Mouse (Mus musculus) hindbrain, embryonic 14.5 days (tissue): ENCODE measurements around the gene H2-K1. TPM values are rescaled to one million over a fixed set of nuclear protein-coding genes. Genes with fewer than 3 reads are reported as not detected.
A peak's percentile ranks its signal among the peaks of the same experiment; 100 is the strongest.

Experiments used
- ATAC-seq: fragments of 200-750 bp; cut with Nextera tagmentation; 2 replicates; pipeline ENCODE4 v1.8.0; 2017; ENCODE audit warnings: moderate number of reproducible peaks, mild to moderate bottlenecking, moderate TSS enrichment, moderate library complexity; ENCODE audit not compliant: low FRiP score
- DNase-seq: peaks from one replicate; pipeline ENCODE4 v3.0.0-alpha.2; 2015; ENCODE audit warnings: low spot score
- H3K27ac ChIP-seq: fragments of 300-500 bp; sonication (generic); 2 replicates; pipeline ENCODE4 v1.5.1; 2014; ENCODE audit warnings: mild to moderate bottlenecking, moderate library complexity
- H3K27me3 ChIP-seq: fragments of 300-500 bp; sonication (generic); 2 replicates; pipeline ENCODE4 v1.6.1; 2014; ENCODE audit warnings: mild to moderate bottlenecking, low read length, mixed read lengths; ENCODE audit not compliant: control insufficient read depth, insufficient read depth
- H3K36me3 ChIP-seq: fragments of 300-500 bp; sonication (generic); replicated peaks from 2 replicates; pipeline ENCODE4 v1.6.1; 2014; ENCODE audit not compliant: control insufficient read depth, insufficient read depth
- H3K4me1 ChIP-seq: fragments of 300-500 bp; sonication (generic); replicated peaks from 2 replicates; pipeline ENCODE4 v1.6.1; 2014; ENCODE audit warnings: antibody characterized with exemption, low read length, mixed read lengths; ENCODE audit not compliant: control insufficient read depth, insufficient read depth
- H3K4me2 ChIP-seq: fragments of 300-500 bp; sonication (generic); replicated peaks from 2 replicates; pipeline ENCODE4 v1.6.1; 2014; ENCODE audit warnings: mild to moderate bottlenecking, moderate library complexity
- H3K4me3 ChIP-seq: fragments of 300-500 bp; sonication (generic); replicated peaks from 2 replicates; pipeline ENCODE4 v1.5.1; 2014; ENCODE audit warnings: mild to moderate bottlenecking, low read length
- H3K9ac ChIP-seq: fragments of 300-500 bp; sonication (generic); 2 replicates; pipeline ENCODE4 v1.6.1; 2014
- H3K9me3 ChIP-seq: fragments of 300-500 bp; sonication (generic); 2 replicates; pipeline ENCODE4 v1.6.1; 2016; ENCODE audit warnings: low read length; ENCODE audit not compliant: control insufficient read depth
- WGBS: fragments of 180-500 bp; shearing (Covaris S2); extraction: QIAGEN DNeasy Blood & Tissue Kit; methylation state at CpG from one replicate; pipeline ENCODE4 v1.1.7; 2014; 5-methylcytosine and 5-hydroxymethylcytosine counted together
- polyA plus RNA-seq: library from polyadenylated mRNA; unstranded; fragments of >200 nt; fragmentation: Nextera tagmentation; extraction: Ambion mirVana; gene quantifications from 2 replicates; pipeline ENCODE4 v1.2.1, GENCODE M21; 2014

The H2-K1 gene
- polyA plus RNA-seq = 12.5 and 16.5 TPM in 2 replicates

DNA sequence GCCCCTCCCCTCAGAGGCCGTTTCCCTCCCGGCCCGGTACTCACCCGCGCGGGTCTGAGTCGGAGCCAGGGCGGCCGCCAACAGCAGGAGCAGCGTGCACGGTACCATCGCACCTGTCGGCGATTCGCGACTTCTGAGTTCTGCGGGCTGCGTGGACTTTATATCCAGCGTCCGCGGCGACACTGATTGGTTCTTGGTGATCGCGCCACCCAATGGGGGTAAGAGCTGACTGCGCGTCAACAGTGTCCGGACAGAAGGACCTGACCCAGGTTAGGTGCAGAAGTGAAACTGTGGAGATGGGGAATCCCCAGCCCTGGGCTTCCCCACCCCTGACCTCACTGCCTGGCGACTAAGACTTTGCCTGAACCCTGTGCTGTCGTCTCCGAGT, at the start of gene H2-K1:
Gene H2-K1, minus strand, starts transcription at position 198 of the 388 bp plus-strand sequence.
- ATAC-seq = peak; percentile 66; the same call in 1 of the 2 replicates

DNA sequence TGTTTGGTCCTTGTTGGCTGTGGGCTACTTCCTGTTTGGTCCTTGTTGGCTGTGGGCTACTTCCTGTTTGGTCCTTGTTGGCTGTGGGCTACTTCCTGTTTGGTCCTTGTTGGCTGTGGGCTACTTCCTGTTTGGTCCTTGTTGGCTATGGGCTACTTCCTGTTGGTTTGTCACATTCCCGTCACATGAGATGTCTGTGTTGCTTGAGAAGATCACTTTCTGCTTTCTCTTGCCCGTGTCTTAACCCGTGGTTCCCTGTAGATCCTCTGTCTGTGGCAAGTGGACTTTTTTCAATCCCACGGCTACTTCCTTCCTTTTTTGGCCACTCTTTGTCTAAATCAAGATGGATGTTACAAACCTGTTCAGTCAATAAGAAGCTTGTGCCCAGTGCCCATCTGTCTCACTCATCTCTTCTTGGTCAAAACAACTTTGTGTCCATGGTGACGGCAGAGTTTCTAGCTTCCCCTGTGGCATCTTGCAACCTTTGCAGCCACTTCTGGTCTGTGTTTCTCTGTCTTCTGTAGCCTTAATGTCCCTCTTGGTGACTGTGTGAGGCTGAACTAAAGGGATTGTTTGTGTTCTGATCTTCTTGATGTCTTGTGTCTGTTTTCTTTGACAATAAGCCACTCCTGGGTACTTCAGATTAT, 47.4 kb upstream of the H2-K1 start:
- H3K9ac ChIP-seq = no peak overlapping the region
- H3K9me3 ChIP-seq = peaks cover 7% of the 10 kb centered on the region; the same call in 1 of the 2 replicates
- H3K36me3 ChIP-seq = no peaks in the 10 kb centered on the region; the same call in 1 of the 2 replicates
- H3K4me3 ChIP-seq = no peak overlapping the region
- ATAC-seq (no peak), DNase-seq (no peak)
- no peaks in the 10 kb centered on the region for H3K27me3 ChIP-seq
- H3K27ac ChIP-seq = no peak overlapping the region
- no peaks in the 10 kb centered on the region for H3K4me1 ChIP-seq
- H3K4me2 ChIP-seq = no peak overlapping the region
- 94% methylated on average over 5 of the region's 5 CpGs for WGBS

More for the DNA sequence above, at the start of gene H2-K1:
- H3K9me3 ChIP-seq = no peaks in the 10 kb centered on the region
- peak within 1 kb of the TSS; percentile 37 for H3K9ac ChIP-seq
- no peak within 1 kb of the TSS for H3K27ac ChIP-seq
- WGBS = under 1% methylated on average over 29 of the region's 30 CpGs
- H3K27me3 ChIP-seq = peaks cover 32% of the 10 kb centered on the region
- H3K4me2 ChIP-seq = peak within 1 kb of the TSS; percentile 75
- peaks cover 9% of the 10 kb centered on the region; the same call in 1 of the 2 replicates for H3K4me1 ChIP-seq
- H3K36me3 ChIP-seq = no peaks in the 10 kb centered on the region
- peak within 1 kb of the TSS; percentile 40 for H3K4me3 ChIP-seq
- peak; percentile 62 for DNase-seq

DNA sequence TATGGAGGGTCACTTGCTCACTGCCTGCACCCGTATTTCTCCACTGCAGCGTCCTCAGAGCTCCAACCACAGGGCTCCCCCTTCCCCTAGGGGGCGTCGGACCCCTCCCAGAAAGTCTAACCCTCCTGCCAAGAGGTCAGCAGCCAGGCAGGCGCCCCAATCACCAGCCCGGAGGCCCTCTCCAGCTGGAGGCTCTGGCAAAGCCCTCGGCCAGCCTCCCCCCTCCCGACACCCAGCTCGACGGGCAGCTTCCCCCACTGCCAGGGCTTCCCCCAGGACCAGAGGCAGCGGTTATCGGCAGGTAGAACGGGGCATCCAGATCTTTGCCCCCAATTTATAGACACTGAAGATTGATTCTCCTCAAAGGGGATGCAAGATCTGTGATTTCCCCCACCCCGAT, 45.8 kb upstream of the H2-K1 start:
- Histone ChIP-seq H3K27ac (no peak overlapping the region), H3K36me3 (no peaks in the 10 kb centered on the region), H3K4me1 (no peaks in the 10 kb centered on the region), H3K4me2 (no peak overlapping the region), H3K4me3 (no peak overlapping the region), H3K9me3 (peaks cover 7% of the 10 kb centered on the region; the same call in 1 of the 2 replicates), H3K27me3 (no peaks in the 10 kb centered on the region), H3K9ac (no peak overlapping the region)
- no peak for ATAC-seq
- WGBS = 78% methylated on average over 14 of the region's 14 CpGs
- no peak for DNase-seq

DNA sequence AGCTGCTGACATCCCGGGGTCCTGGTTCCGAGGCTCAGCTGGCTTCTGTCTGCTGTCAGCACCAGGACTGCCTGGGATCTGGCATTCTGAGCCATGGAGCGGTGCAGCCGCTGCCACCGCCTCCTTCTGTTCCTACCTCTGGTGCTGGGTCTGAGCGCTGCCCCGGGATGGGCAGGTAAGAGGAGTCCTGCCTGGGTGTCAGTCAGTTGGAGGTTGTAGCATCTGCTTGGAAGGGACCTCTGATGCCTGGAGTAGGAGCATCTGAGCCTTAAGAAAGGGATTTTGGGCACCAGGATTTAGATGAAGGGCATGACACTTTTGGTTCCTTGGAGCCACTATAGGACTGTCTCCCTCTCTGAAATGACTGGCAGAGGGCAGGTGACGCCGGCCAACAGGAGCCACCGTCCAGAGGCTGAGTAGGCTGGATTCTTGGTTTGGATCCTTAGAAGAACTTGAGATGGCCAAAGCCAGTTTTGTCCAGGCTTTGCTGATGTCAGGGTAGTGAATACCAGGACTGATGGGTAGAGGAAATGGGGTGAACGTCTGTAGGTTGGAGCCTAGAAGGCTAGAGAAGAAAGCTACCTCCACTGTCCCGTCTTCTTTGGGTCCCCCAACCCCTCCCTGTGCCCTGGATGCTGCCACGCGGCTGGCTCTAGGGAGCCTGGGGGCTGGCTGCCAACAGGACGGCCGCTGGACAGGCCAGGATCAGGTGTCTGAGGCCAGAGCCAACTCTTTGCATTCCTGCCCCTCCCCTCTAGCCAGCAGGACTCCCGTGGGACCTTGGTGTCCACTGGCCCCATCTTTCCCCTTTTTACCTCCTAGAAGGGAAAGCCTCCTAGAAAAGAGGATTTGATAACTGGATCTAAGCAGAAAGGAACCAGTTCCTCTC, 39.7 kb upstream of the H2-K1 start:
- DNase-seq (no peak), ATAC-seq (no peak)
- Histone ChIP-seq H3K36me3 (peaks cover 34% of the 10 kb centered on the region), H3K9ac (peak overlapping the region; percentile 52; the same call in 1 of the 2 replicates), H3K4me2 (peak overlapping the region; percentile 51), H3K4me3 (peak overlapping the region; percentile 14), H3K9me3 (no peaks in the 10 kb centered on the region), H3K27me3 (no peaks in the 10 kb centered on the region), H3K27ac (no peak overlapping the region), H3K4me1 (peaks cover 19% of the 10 kb centered on the region)
- WGBS = 33% methylated on average over 17 of the region's 17 CpGs

- Histone ChIP-seq H3K36me3 (peaks cover 42% of the 10 kb centered on the region), H3K4me3 (peak within 1 kb of the TSS; percentile 14), H3K4me2 (peak within 1 kb of the TSS; percentile 51), H3K27ac (0 out of 2 replicates have a peak within 1 kb of the TSS, but pooled peaks have one; percentile 14), H3K4me1 (peaks cover 19% of the 10 kb centered on the region), H3K9ac (peak within 1 kb of the TSS; percentile 52), H3K9me3 (no peaks in the 10 kb centered on the region), H3K27me3 (no peaks in the 10 kb centered on the region)
- no peak for DNase-seq
- WGBS = 14% methylated on average over 28 of the region's 28 CpGs
- peak; percentile 59 for ATAC-seq
These were observed 38.9 kb upstream of the H2-K1 start, which contains the start of gene Col11a2 for GRCm38 (mm10) chr17:34038878-34039561. Gene Col11a2, plus strand, starts transcription at chr17:34039437.

GRCm38 (mm10) chr17:34038440-34038839, 38.3 kb upstream of the H2-K1 start:
- Histone ChIP-seq H3K4me1 (peaks cover 19% of the 10 kb centered on the region), H3K36me3 (peaks cover 45% of the 10 kb centered on the region), H3K27me3 (no peaks in the 10 kb centered on the region), H3K27ac (0 out of 2 replicates have a peak overlapping the region, but pooled peaks have one; percentile 14), H3K4me3 (peak overlapping the region; percentile 14; the same call in 1 of the 2 replicates), H3K4me2 (peak overlapping the region; percentile 51), H3K9me3 (no peaks in the 10 kb centered on the region), H3K9ac (peak overlapping the region; percentile 52; the same call in 1 of the 2 replicates)
- ATAC-seq = peak; percentile 35; the same call in 1 of the 2 replicates
- no peak for DNase-seq
- WGBS = 9% methylated on average over 20 of the region's 21 CpGs

DNA sequence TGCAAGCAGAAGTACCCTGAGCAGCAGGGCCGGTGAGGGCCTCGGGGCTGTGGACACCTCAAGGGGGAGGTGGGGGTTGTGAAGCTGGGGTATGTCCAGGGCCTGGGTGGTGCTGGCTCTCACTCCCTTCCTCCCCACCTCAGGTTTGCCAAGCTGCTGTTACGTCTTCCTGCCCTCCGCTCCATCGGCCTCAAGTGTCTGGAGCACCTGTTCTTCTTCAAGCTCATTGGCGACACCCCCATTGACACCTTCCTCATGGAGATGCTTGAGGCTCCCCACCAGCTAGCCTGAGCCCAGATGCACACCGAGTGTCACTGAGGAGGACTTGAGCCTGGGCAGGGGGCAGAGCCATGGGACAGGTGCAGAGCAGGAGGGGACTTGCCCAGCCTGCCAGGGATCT, 37.1 kb upstream of the H2-K1 start:
- WGBS = 97% methylated on average over 7 of the region's 7 CpGs
- peaks cover 28% of the 10 kb centered on the region for H3K4me1 ChIP-seq
- ATAC-seq = no peak

GRCm38 (mm10) chr17:34036647-34037046, 36.5 kb upstream of the H2-K1 start:
- DNase-seq (no peak), ATAC-seq (no peak)
- Histone ChIP-seq H3K4me2 (no peak overlapping the region), H3K9ac (no peak overlapping the region), H3K27ac (no peak overlapping the region), H3K9me3 (no peaks in the 10 kb centered on the region), H3K27me3 (no peaks in the 10 kb centered on the region), H3K4me1 (peaks cover 28% of the 10 kb centered on the region), H3K4me3 (no peak overlapping the region), H3K36me3 (peaks cover 45% of the 10 kb centered on the region)
- WGBS = 81% methylated on average over 10 of the region's 10 CpGs

More for the DNA sequence above, 37.1 kb upstream of the H2-K1 start:
- no peak overlapping the region for H3K9ac ChIP-seq
- H3K36me3 ChIP-seq = peaks cover 45% of the 10 kb centered on the region
- H3K9me3 ChIP-seq = no peaks in the 10 kb centered on the region
- no peak overlapping the region for H3K4me3 ChIP-seq
- H3K27ac ChIP-seq = no peak overlapping the region
- H3K27me3 ChIP-seq = no peaks in the 10 kb centered on the region
- DNase-seq = no peak
- no peak overlapping the region for H3K4me2 ChIP-seq
